Mouse (Mus musculus): ENCODE measurements around the gene Nt5c1b. TPM values are rescaled to one million over a fixed set of nuclear protein-coding genes. Genes with fewer than 3 reads are reported as not detected.
A peak's percentile ranks its signal among the peaks of the same experiment; 100 is the strongest.

The Nt5c1b gene
- polyA plus RNA-seq (2016; fragmentation: Nextera tagmentation; extraction: Ambion mirVana): not detected in 2 replicates

DNA sequence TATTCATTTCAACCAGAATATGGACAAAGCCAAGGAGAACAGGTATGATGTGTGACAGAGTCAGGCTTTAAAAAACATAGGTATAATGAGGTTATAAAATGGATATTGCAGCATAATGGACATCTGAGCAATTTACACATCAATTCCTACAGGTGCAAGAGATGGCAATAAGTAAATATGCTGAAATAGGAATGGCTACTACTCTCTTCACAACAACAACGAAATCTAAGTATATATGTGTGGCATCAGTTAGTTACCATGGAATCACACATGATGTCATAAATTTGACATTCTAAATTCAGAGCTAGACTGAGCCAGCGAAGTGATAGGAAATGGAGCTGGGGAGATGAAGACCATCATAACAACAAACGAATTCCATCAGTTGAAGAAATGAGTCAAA, at the start of gene Nt5c1b:
TSS of gene Nt5c1b (plus strand) at position 301 of the 400 bp plus-strand sequence.
- ATAC-seq (ENCODE audit: insufficient number of reproducible peaks, insufficient read depth, low FRiP score, low TSS enrichment): no peak
- Histone ChIP-seq H3K27ac (no peak within 1 kb of the TSS), H3K9me3 (no peaks in the 10 kb centered on the region), H3K9ac (no peak within 1 kb of the TSS), H3K4me3 (no peak within 1 kb of the TSS), H3K4me2 (replicated peaks) (no peak within 1 kb of the TSS), H3K27me3 (no peaks in the 10 kb centered on the region), H3K36me3 (no peaks in the 10 kb centered on the region), H3K4me1 (no peaks in the 10 kb centered on the region)
- 73% methylated on average over 3 of the region's 3 CpGs for WGBS

DNA sequence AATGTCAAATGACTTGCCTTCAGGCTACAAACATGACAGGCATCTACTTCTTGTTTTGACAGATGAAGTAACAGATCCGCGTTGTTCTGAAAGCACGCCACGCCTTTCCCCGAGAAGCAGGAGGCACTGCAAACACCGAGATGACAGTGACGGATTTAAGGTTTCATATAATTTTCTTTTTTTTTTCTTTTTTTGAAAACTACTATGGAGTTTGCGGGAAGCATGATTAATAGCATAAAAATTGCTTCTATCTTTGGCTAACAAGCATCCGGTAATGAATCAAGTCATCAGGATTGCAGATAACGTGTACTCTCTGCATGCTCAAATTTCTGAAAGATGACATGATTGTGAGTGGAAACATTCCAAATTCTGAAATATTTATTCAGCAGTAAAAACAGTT, 42.1 kb upstream of the Nt5c1b start:
- 80% methylated on average over 10 of the region's 10 CpGs for WGBS
- no peaks in the 10 kb centered on the region for H3K9me3 ChIP-seq
- ATAC-seq (ENCODE audit: insufficient number of reproducible peaks, insufficient read depth, low FRiP score, low TSS enrichment): no peak
- H3K9ac ChIP-seq: no peak overlapping the region
- no peaks in the 10 kb centered on the region for H3K4me1 ChIP-seq
- no peak overlapping the region for H3K4me2 ChIP-seq (replicated peaks)
- H3K27me3 ChIP-seq: no peaks in the 10 kb centered on the region
- H3K36me3 ChIP-seq: no peaks in the 10 kb centered on the region
- no peak overlapping the region for H3K27ac ChIP-seq
- H3K4me3 ChIP-seq: no peak overlapping the region

- Histone ChIP-seq H3K9ac (no peak overlapping the region), H3K27ac (no peak overlapping the region), H3K36me3 (no peaks in the 10 kb centered on the region), H3K27me3 (no peaks in the 10 kb centered on the region), H3K9me3 (no peaks in the 10 kb centered on the region), H3K4me2 (replicated peaks) (no peak overlapping the region), H3K4me1 (no peaks in the 10 kb centered on the region), H3K4me3 (no peak overlapping the region)
- 95% methylated on average over 2 of the region's 2 CpGs for WGBS
- no peak for ATAC-seq (ENCODE audit: insufficient number of reproducible peaks, insufficient read depth, low FRiP score, low TSS enrichment)
Measured at GRCm38 (mm10) chr12:10329460-10329859, 40.3 kb upstream of the Nt5c1b start.

DNA sequence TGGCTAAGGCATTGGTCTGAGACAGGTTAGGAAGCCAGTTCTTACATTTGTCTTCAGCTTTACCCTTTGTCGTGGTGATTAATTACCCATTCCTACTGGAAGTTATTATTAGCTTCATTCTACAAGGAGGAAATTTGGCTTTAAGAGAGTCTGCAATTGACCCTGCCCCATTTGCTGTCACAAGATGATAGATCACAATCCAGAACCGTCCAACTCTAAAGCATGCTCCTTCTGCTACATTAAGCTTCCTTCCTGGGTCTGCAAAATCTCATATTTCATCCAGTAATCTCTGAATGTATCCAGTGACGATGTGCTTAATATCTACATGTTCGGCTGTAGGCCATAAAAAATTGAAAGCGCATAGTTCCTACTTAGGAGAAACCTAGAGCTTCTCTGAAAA, 29.2 kb upstream of the Nt5c1b start:
- H3K27me3 ChIP-seq: no peaks in the 10 kb centered on the region

GRCm38 (mm10) chr12:10350706-10351105, 19.1 kb upstream of the Nt5c1b start:
- Histone ChIP-seq H3K9ac (no peak overlapping the region), H3K27ac (no peak overlapping the region), H3K4me1 (no peaks in the 10 kb centered on the region), H3K36me3 (no peaks in the 10 kb centered on the region), H3K4me2 (replicated peaks) (no peak overlapping the region), H3K9me3 (no peaks in the 10 kb centered on the region), H3K27me3 (no peaks in the 10 kb centered on the region), H3K4me3 (no peak overlapping the region)
- 56% methylated on average over 3 of the region's 3 CpGs for WGBS
- no peak for ATAC-seq (ENCODE audit: insufficient number of reproducible peaks, insufficient read depth, low FRiP score, low TSS enrichment)

More for the DNA sequence above, 29.2 kb upstream of the Nt5c1b start:
- ATAC-seq (ENCODE audit: insufficient number of reproducible peaks, insufficient read depth, low FRiP score, low TSS enrichment): no peak
- H3K9ac ChIP-seq: no peak overlapping the region
- H3K4me2 ChIP-seq (replicated peaks): no peak overlapping the region
- H3K4me1 ChIP-seq: no peaks in the 10 kb centered on the region
- no peaks in the 10 kb centered on the region for H3K9me3 ChIP-seq
- H3K27ac ChIP-seq: no peak overlapping the region
- H3K4me3 ChIP-seq: no peak overlapping the region
- H3K36me3 ChIP-seq: no peaks in the 10 kb centered on the region
- WGBS: 73% methylated on average over 5 of the region's 5 CpGs

DNA sequence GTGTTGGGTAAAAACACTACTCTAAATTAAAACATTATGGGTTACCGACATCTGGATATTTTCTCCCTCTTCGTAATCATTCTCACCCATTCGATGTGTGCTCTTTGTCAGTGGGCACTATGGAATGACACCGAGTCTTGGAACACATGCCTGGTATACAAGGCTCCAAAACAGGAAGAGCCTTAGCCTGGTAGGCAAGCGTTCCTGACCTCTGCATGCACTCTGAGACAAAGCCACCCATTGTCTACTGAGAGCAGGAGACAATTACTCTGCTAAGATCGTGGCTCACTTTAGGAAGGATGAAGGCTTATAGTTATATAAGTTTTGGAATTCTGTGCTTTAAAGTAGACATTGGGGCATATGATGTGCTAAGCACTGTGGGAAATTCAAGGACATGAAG, 12.0 kb upstream of the Nt5c1b start:
- no peak for ATAC-seq (ENCODE audit: insufficient number of reproducible peaks, insufficient read depth, low FRiP score, low TSS enrichment)

GRCm38 (mm10) chr12:10390671-10391441, 21.1 kb downstream of the Nt5c1b start, which contains the start of gene Rdh14:
Gene Rdh14, plus strand, starts transcription at chr12:10390772.
- WGBS: under 1% methylated on average over 52 of the region's 53 CpGs
- Histone ChIP-seq H3K9ac (peak within 1 kb of the TSS; percentile 84), H3K4me3 (peak within 1 kb of the TSS; percentile 78)

More for the DNA sequence above, 12.0 kb upstream of the Nt5c1b start:
- WGBS: 20% methylated on average over 6 of the region's 6 CpGs
- Histone ChIP-seq H3K36me3 (no peaks in the 10 kb centered on the region), H3K27me3 (no peaks in the 10 kb centered on the region), H3K4me1 (peaks cover 3% of the 10 kb centered on the region; the same call in 1 of the 2 replicates), H3K9me3 (no peaks in the 10 kb centered on the region), H3K9ac (no peak overlapping the region), H3K4me2 (replicated peaks) (no peak overlapping the region), H3K27ac (no peak overlapping the region), H3K4me3 (no peak overlapping the region)

DNA sequence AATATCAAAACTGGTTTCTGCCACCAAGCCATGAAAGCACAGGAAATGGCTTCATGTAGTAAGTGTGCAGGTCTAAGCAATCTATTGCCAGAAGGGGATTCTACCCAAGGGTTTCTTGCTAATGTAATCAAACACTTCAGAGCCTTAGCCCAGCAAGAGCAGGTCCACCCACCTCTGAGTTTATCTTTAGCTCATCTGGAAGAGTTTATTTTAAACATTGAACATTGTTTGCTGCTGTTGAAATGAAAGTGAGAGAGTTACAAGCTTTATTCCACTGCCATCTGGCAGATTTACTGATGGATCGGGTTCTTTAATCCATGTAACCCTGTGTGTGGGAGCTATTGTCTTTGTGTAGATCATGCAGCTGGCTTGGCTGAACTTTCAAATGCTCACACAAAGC, 31.0 kb downstream of the Nt5c1b start:
- WGBS: 66% methylated on average over 1 of the region's 1 CpGs

More at GRCm38 (mm10) chr12:10390671-10391441, 21.1 kb downstream of the Nt5c1b start, which contains the start of gene Rdh14:
- peak within 1 kb of the TSS; percentile 59 for H3K4me2 ChIP-seq (replicated peaks)
- H3K9me3 ChIP-seq: no peaks in the 10 kb centered on the region
- H3K27ac ChIP-seq: peak within 1 kb of the TSS; percentile 89
- no peaks in the 10 kb centered on the region for H3K27me3 ChIP-seq
- H3K36me3 ChIP-seq: peaks cover 7% of the 10 kb centered on the region
- peak; percentile 97 for ATAC-seq (ENCODE audit: insufficient number of reproducible peaks, insufficient read depth, low FRiP score, low TSS enrichment)
- H3K4me1 ChIP-seq: peaks cover 8% of the 10 kb centered on the region; the same call in 1 of the 2 replicates

GRCm38 (mm10) chr12:10402421-10403115, 32.8 kb downstream of the Nt5c1b start:
- H3K4me3 ChIP-seq: no peak overlapping the region
- no peaks in the 10 kb centered on the region for H3K9me3 ChIP-seq
- H3K4me2 ChIP-seq (replicated peaks): no peak overlapping the region
- H3K4me1 ChIP-seq: no peaks in the 10 kb centered on the region
- 84% methylated on average over 9 of the region's 9 CpGs for WGBS
- no peak for ATAC-seq (ENCODE audit: insufficient number of reproducible peaks, insufficient read depth, low FRiP score, low TSS enrichment)
- no peaks in the 10 kb centered on the region for H3K27me3 ChIP-seq
- H3K27ac ChIP-seq: no peak overlapping the region
- H3K36me3 ChIP-seq: no peaks in the 10 kb centered on the region
- no peak overlapping the region for H3K9ac ChIP-seq

More for the DNA sequence above, 31.0 kb downstream of the Nt5c1b start:
- Histone ChIP-seq H3K4me1 (no peaks in the 10 kb centered on the region), H3K9me3 (no peaks in the 10 kb centered on the region), H3K9ac (no peak overlapping the region), H3K27me3 (no peaks in the 10 kb centered on the region), H3K27ac (0 out of 2 replicates have a peak overlapping the region, but pooled peaks have one; percentile 12), H3K36me3 (no peaks in the 10 kb centered on the region), H3K4me3 (no peak overlapping the region), H3K4me2 (replicated peaks) (no peak overlapping the region)
- ATAC-seq (ENCODE audit: insufficient number of reproducible peaks, insufficient read depth, low FRiP score, low TSS enrichment): no peak

- Histone ChIP-seq H3K4me2 (replicated peaks) (no peak overlapping the region), H3K27me3 (no peaks in the 10 kb centered on the region), H3K36me3 (no peaks in the 10 kb centered on the region), H3K9me3 (no peaks in the 10 kb centered on the region), H3K4me1 (no peaks in the 10 kb centered on the region), H3K27ac (no peak overlapping the region), H3K4me3 (no peak overlapping the region), H3K9ac (no peak overlapping the region)
- 89% methylated on average over 3 of the region's 3 CpGs for WGBS
- no peak for ATAC-seq (ENCODE audit: insufficient number of reproducible peaks, insufficient read depth, low FRiP score, low TSS enrichment)
Measured at GRCm38 (mm10) chr12:10410511-10411179, 40.9 kb downstream of the Nt5c1b start.

DNA sequence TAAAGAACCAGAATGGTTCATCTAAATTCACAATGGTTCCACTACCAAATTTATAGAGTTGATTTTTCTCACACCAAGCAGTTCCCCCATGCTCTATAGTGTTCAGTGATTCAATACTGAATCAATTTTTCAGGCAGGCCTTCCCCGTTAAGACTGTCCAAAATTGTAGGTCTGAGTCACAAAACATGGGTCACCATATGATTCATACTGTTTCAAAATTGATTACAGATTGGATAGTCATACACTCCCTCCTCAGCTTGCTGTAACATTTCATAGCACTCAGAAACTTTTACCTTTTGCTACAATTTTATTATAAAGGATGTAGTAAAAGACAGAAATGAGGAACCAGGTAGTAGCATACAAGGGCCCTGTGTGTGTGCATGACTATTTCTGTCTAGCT, 41.7 kb downstream of the Nt5c1b start:
- no peak overlapping the region for H3K4me2 ChIP-seq (replicated peaks)
- 67% methylated on average over 1 of the region's 1 CpGs for WGBS
- H3K27me3 ChIP-seq: no peaks in the 10 kb centered on the region
- H3K9ac ChIP-seq: no peak overlapping the region
- no peak overlapping the region for H3K27ac ChIP-seq
- no peak for ATAC-seq (ENCODE audit: insufficient number of reproducible peaks, insufficient read depth, low FRiP score, low TSS enrichment)
- H3K4me3 ChIP-seq: no peak overlapping the region
- no peaks in the 10 kb centered on the region for H3K9me3 ChIP-seq
- H3K36me3 ChIP-seq: no peaks in the 10 kb centered on the region
- H3K4me1 ChIP-seq: no peaks in the 10 kb centered on the region
